Mouse (Mus musculus) layer of hippocampus, postnatal 25 days (tissue): ENCODE measurements at regions not wholly inside any gene's neighbourhood (a gene's known extent, or its start where the extent isn't known, plus 50 kb on each side); places are given as distances from the start of the nearest gene placed in this dataset.

Experiments
- DNase-seq, 2 experiments: peaks; one replicate each; pipeline ENCODE4 v3.0.0; 2022; ENCODE audit warnings: mixed read lengths in 2 of 2, low spot score in 1 of 2; ENCODE audit errors: extremely low spot score in 1 of 2

DNA sequence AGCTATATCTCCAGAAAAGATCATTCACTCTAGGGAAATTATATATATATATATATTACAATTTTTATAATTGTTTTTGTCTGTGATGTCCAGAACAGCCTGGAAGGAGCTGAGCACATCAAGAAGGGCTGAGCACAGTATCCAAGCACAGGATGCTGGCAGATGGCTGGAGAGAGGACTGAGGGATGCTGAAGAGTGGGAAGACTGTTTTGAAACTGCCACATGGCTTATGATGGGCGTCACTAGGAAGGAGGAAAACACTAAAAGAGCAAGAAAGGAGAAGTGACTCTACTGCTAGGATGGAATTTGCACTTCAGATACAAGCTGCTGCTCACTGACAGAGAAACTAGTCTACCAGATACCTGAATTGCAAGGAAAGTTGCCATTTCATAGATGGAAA lies 50.4 kb upstream of the Atg10 start:
- no peak for DNase-seq

DNA sequence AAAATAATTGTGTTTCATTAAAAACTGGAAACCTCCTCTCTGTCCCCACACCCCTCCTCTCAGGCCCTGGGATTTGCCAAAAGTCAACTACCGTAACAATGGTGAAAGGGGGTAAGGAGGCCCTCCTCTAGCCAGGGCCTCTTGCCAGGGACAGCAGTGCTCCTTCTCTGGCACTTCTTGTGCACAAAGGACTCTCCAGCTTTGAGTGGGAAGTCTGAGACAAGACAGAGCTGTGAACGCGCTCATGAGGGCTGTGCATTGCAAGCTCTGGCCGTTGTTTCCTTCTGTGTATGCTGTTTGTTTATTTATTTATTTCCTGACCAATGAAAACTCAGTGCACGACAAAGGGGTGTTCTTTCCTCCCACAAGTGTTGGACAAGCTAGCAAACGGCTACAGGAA lies 50.8 kb upstream of the Atg10 start:
- no peak for DNase-seq

DNA sequence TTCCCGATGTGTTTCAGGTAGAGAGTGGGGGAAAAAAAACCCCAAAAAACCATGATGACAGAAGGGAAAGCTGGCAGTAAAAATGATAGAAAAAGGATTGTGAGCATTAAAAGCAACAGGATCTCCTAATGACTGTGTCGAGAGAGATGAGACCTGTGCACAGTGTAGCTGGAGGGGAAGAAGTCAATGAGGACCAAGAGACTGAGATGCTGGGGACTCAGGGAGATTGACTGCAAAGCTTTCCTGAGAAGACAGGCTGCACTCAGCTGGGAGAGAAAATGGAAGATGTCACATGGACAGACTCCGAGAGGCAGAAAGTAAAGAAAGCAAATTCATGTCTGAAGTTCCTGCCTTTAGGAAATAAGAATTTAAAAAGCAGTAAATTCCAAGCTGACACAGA lies 55.7 kb upstream of the Atg10 start:
- no peak for DNase-seq

DNA sequence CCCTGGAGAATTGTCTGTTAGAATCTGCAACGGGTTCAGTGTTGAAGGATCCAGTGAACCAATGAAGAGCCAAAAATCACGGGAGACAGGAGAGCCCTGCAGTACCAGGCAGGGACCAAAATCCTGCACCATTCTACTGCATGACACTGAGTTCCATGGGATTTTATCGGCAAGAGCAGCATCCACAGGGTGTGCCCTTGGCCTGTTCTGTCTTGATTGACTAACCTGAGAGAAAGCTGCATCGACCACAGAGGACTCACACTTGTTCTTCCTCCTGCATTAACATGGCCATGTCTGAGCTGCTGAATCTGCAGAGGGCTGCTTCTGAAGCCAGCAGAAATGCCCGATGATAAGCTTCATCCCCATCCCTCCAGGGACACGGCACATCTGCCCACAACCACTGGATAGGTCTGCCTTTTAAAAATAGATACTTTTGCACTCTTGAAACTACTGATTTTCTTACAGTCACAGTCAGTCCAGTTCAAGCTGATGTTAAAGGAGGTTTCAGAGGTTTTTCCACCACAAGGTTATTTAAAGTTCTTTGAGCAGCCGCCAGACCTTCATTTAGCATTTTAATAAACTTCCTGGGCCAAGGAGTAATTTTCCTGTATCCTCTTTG lies 71.9 kb upstream of the Atg10 start:
- no peak for DNase-seq

DNA sequence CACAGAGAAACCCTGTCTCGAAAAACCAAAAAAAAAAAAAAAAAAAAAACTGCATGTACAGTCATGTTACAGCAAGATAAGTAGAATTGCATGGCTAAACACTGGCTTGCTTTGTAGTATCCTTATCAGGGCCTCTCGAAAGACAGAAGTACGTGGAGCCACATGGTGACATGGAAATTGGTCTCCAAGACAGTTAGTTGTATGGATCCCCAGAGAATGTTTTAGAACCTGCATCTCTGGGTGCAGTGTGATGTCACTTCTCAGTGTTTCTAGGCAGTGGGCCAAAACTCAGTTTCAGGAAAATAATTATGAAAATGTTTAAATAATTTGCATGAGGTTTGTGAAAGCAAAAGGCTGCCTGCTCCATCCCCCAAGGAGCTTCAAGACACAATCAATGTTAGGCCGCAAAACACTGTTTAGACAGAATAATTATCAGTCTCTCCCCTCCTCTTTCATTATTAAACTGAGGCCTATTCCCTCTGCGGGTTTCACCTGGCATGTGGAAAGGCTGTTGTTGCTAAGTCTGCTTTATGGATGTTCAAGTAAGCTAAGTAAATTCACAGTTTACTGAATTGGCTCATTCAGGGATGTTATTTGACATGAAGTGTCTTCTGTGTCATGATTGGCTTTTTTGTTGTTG lies 72.9 kb upstream of the Atg10 start:
- DNase-seq, result no peak

DNA sequence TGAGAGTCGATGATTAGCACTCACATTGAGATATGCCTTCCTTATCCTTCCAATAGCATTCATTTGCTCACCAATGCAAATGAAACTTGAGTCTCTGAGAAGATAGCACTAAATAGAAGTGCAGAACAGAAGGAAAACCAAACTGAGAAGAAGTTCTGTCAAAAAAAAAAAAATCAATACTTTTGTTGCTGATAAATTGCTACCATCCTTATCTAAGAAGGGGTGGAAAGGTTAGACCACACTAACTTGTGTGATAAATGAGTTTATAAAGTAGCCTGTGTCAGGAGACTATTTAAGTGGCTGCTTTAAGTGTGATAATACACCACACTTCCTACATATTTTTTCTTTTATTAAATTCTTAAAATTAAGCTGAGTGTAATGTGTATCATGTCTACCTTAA lies 78.1 kb upstream of the Atg10 start:
- DNase-seq, result no peak

DNA sequence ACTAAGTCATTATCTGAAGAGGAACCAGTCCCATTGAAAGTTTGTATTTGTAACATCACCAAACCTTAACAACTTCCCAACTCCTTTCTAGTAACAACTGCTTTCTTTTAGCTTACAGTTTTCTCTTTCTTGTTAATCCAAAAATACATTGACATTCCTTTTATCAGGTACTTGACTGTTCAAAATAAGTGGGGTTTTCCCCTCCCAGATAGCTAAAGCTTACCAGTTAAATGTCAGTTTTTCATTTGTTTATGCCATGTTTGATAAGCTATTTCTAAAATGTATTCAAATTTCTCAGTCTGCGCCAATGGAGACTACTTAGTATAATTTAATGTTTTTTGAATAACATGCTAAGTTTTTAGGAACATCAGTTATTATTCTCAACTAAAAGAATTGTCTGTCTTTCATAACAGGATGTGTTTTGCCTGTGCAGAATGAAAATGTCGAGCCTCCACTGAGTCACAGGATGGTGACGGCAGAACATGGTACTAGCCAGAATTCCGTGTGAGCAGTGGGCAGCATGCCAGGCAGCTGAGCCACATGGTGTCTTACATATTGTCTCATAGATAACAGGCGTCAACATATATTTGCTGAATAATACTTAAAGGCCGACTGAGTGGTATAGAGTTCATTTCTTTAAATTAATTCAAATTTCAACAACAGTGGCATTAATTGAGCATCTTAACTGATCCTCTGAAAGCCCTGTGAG lies 82.1 kb upstream of the Atg10 start:
- peak; percentile 14 to 42 for DNase-seq

DNA sequence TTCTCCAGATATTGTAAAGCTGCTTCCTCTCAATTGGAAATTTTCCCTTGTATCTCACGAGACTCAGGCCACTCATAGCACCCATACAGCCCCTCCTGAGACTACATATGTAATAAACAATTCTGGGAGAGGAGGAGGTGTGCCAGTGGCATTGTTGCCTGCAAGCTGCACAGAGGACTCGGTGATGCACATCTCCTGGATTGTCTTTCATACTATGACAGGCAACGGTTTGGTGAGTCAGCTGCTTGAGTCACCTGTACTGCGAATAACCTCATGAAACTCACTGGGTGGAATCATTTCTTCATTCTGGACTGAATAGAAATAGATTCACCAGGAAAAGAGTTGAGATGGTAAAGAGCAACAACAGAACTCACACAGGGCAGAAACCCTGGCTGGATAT lies 82.8 kb upstream of the Atg10 start:
- no peak for DNase-seq

DNA sequence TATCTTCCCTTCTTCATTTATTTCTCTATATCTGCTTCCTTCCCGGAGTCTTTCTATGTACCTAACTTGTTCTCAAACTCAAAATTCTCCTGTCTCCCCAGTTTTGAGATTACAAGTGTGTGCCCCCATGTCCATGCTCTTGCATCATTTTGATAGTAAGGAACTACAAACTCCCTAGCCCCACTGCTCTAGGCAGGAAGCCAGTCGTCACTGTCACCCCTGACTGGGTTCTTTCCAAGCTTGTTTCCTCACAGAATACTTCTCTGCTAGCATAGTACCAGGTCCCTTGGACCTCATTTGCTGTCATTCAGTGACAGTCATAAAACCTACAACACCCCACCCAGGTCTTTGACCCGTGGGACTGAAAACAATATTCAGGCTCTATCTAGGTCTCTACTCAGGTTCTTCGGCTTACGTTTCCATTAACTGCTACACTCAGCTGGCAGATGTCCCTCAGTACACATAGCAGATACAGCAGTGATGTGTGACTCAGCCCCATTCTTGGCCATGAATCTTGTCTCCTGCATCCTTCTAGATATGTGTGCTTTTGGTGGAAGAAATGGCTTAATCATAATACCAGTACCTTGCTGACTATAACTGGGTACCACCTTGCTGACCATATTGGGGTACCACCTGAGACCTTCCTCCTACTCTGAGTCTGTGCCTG lies 89.3 kb upstream of the Atg10 start:
- no peak for DNase-seq

DNA sequence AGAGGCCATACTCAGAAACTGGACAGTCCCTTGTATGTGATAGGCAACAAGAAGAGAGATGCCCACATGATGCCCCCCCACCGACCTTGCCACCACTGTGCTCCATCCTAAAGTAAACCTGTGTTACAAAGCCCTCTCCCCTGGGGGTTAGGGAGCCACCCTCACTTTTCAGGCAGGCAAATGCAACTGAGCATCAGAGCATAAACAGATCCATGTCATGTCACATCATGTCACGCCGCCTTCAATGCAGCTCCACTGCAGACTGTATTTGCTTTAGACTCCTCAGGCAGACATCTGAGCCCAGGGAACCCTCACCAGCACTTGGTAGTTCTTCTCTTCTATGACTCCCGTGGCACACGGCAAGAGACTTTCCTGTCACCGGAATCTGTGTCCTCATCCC lies 98.6 kb upstream of the Atg10 start:
- DNase-seq, result no peak

DNA sequence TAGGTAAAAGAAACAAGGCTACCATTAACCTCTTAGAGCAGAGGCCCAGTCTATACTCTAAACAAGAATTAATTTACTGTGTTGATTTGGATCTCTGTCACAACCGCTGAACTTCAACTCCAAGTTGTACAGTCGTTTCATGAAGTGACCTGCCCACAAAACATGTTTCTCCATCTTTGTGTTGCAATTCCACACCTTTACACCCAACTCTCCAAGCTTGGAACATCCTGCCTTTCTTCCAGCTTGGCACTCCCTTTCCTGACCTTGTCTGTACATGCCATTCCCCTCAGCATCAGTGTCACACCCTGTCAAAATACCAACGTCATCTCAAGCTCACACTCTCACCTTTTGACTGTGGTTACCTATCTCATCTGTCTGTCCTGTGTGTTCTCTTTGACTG lies 103.1 kb upstream of the Atg10 start:
- DNase-seq, result no peak

DNA sequence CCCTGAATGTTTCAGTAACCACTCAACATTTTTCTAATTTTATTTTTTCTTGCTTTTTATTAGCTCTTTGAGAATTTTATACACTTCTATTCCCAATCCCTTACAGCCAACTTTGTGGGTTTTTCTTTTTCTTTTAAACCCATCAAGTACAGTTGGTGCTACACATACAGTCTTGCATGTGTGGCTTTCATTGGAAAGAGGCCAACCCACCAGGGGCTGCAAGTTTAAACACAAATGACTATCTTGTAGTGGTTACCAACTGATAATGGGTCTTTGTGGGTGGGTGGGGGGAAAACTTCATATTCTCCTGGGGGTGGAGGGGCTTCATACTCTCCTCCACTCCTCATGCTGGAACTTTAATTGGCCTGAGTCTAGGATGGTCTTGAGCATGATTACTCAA lies 110.5 kb upstream of the Atg10 start:
- no peak for DNase-seq

DNA sequence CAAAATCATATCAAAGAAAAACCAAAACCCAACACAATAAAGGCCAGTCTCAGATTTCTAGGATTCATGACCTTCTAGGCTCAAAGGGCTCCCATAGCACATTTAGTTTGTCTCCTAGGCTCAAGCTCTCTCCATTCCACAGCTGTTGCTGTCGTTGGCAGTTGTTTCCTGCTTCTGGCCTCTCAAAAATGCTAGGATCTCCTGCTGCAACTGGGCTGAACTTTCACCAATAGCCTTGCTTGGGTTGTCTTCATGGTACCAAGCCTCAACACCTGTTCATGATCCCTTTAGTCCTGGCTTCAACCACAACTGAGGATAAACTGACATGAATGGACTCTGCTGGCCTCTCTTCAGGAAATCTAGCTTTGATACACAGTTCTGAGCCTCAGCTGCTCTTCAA lies 115.9 kb upstream of the Ssbp2 start:
- DNase-seq, result no peak

DNA sequence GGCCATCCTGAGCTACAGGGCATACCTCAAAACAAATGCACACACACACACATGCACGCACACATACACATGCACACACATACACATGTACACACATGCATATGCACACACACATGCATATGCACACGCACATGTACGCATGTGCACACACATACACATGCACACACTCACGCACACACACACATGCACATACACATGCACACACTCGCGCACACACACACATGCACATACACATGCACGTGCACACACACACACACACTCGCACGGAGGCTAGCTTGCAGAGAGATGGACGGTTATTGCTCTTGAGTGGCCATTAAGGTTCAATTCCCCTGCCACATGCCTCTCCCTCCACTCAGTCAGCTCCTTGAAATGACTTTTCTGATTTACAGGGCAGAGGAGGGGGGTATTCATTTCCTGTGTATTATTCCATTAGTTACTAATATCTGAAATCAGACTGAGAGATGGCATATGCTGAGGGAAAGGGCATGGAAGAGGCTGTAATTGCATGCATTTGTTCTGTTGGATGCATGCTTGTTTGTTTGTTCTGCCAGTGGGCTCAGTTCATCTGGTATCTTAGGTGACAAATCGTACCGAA lies 111.5 kb upstream of the Ssbp2 start:
- DNase-seq, result no peak

DNA sequence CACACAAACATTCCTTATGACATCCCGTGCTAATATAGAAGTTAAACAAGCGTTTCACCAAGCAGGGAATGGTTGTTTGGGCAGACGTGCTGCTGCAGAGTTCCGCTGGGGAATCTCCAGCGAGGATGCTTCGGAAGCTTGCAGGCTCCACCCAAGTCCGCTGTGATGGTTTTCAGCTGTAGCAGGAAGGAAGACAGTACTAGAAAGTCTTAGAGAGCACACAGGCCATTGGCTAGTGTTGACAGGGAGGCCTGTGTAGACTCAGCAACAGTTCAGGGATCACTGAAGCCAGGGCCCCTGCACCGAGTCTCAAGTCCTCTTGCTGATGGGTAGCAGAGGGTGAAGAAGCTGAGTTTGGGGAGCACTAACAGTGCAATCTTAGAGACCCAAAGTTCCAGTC lies 107.8 kb upstream of the Ssbp2 start:
- DNase-seq, result no peak

DNA sequence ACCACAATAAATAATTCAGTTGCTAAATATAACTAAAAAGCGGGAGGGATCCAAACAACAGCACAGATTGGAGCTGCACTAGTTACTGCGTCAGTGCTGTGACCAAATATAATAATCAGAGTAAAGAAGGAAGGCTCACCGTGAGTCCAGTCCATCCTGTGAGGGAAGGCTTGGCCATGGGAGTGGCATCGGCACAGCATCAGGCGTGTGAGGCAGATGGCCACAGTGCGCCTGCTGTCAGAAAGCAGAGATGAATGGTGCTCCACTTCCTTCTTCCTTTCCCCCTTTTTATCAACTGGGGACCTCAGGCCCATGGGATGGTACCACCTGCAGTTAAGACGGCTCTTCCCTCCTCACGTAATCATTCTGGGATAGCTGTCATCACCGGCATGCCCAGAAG lies 103.6 kb upstream of the Ssbp2 start:
- no peak for DNase-seq

DNA sequence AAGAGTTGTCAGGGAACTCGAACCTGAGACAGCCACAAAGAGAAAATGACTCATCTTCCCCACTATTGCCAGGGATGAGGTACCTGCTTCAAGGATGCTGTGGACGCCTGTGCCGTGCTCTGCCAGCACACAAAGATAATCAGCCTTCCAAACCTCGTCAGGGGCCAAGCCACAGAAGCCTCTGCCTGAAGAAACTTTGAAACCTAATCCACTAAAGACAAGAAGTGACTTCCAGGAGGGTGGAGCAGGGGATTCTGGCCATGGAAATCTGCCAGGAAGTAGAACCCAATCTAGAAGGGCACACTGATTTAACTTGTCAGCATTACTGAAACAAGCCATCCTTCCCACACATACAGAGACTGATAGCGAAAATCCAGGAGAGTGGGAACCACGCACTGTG lies 100.0 kb upstream of the Ssbp2 start:
- DNase-seq, result no peak

DNA sequence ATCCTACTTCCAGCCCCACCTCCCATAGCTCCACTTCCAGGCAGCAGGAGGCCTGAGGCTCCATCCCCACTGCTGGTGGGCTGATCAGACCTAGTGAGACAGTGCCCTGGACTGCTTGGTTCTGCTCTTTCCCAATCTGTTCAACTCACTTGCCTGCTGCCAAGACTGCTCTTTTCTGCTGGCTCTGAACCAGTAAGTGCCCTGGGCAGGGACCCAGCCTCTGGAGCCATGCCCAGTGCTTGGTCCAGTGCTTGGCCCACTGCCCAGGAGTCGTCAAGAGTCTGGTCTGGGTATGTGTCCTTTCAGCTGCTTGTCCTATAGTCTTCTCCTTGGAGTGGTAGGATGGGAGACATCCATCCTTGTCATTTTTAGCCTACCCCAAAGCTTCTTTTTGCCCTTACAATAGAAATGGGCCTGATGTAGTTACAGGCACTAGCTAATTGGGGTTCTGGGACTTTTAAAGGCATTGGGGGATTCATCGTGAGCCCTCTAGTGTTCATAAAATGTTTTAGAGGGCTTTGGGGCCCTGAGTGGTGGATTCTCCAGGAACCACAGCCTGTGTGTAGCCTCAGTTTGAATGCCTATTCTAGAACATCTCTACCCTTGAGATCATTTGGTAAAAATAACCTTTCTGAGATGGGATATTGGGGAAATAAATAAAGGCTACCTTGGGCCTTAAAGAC lies 94.7 kb upstream of the Ssbp2 start:
- peak; percentile 72 to 88 for DNase-seq

DNA sequence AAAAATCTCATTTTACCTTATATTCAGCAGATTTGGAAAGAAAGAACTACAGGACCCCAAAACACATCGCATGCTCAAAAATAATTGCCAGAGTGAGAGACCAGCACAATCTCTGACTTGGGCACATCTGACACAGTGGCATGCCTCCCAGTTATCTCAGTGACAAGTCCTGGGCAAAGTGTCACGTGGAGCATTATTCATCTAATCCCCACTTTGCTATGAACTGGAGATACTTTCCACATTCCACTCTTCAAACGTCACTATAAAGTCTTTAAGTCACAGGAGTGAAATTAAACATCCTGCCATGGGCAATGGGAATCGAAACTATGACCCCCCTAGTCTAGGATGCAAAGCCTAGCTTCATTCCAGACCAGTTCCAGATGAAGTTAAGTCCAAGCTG lies 93.5 kb upstream of the Ssbp2 start:
- no peak for DNase-seq

DNA sequence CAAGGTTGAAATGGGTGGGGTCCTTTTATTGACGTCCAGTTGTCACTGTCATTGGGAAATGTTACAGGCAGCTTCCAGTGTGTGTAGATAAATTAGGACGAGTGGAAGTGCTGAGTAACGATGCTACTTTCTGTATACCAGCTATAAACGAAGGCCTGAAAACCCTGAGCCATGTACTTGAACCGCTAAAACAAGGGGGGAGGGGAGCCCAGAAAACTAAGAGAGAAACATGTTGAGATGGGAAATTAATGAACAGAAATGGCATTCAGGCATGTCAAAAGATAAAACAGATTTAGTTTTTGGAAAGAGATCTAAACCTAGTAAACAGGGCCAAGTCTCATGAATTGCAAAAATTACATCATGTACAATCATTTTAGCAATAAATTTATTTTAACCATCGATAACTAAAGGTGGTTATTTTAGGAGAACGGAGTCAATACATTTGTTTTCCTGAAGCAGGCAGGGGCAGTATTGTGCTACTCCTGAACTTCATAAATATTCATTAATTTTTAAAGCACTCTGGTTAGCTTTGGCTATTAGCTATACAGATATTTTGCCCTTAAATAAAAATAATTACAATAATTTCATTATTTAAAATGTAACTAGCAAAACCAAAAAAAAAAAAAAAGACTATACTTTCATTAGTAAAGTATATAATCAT lies 92.1 kb upstream of the Ssbp2 start:
- no peak for DNase-seq
